Mouse (Mus musculus): ENCODE measurements around the gene Smim9.

DNA sequence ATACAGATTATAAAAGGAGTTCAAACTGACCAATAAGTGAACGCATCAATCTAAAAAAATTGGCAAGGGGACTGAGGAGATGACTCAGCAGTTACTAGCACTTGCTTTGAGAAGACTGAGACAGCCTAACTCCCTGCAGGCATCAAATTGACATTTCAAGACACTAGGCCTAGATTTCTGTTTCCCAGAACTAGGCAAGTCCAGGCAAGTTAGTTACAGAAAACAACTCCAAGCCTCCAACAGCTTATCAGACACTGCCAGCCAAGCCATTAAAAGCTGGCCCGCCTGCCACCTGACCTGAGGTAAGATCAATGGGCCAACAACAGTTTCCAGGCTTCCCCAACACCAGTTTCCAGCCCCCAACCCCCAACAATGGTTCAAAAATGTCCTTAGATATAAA is 25.8 kb downstream of the Smim9 start:
- TF ChIP-seq POLR2A (IDR thresholded peaks at IDR 0.05; ENCODE audit: control insufficient read depth, low read depth, low read length) = no peak
- no peak for TF ChIP-seq CTCF (IDR thresholded peaks at IDR 0.05; ENCODE audit: control insufficient read depth, insufficient read depth, insufficient replicate concordance, low read depth, low read length)
